Mouse (Mus musculus) midbrain, embryonic 12.5 days (tissue): ENCODE data around the gene Tmem8b. TPM values are rescaled to one million over a fixed set of nuclear protein-coding genes. Genes with fewer than 3 reads are reported as not detected.
A peak's percentile ranks its signal among the peaks of the same experiment; 100 is the strongest.

ENCODE experiments used
- ATAC-seq: fragments of 200-750 bp; cut with Nextera tagmentation; 2 replicates; pipeline ENCODE4 v1.8.0; 2017; ENCODE audit warnings: low read depth, moderate TSS enrichment, moderate library complexity; ENCODE audit not compliant: low FRiP score
- H3K27ac ChIP-seq: fragments of 300-500 bp; sonication (generic); replicated peaks from 2 replicates; pipeline ENCODE4 v1.5.1; 2016; ENCODE audit warnings: mild to moderate bottlenecking
- H3K27me3 ChIP-seq: fragments of 300-500 bp; sonication (generic); 2 replicates; pipeline ENCODE4 v1.6.1; 2016; ENCODE audit warnings: mild to moderate bottlenecking
- H3K36me3 ChIP-seq: fragments of 300-500 bp; sonication (generic); 2 replicates; pipeline ENCODE4 v1.6.1; 2016
- H3K4me1 ChIP-seq: fragments of 300-500 bp; sonication (generic); 2 replicates; pipeline ENCODE4 v1.6.1; 2016
- H3K4me2 ChIP-seq: fragments of 300-500 bp; sonication (generic); replicated peaks from 2 replicates; pipeline ENCODE4 v1.6.1; 2016; ENCODE audit warnings: mild to moderate bottlenecking, moderate library complexity
- H3K4me3 ChIP-seq: fragments of 300-500 bp; sonication (generic); 2 replicates; pipeline ENCODE4 v1.5.1; 2016; ENCODE audit warnings: mild to moderate bottlenecking
- H3K9ac ChIP-seq: fragments of 300-500 bp; sonication (generic); replicated peaks from 2 replicates; pipeline ENCODE4 v1.6.1; 2016; ENCODE audit warnings: mild to moderate bottlenecking, moderate library complexity
- H3K9me3 ChIP-seq: fragments of 300-500 bp; sonication (generic); 2 replicates; pipeline ENCODE4 v1.6.1; 2016; ENCODE audit warnings: mild to moderate bottlenecking
- WGBS: fragments of 180-500 bp; shearing (Covaris S2); methylation state at CpG from one replicate; pipeline ENCODE4 v1.1.7; 2016; 5-methylcytosine and 5-hydroxymethylcytosine counted together
- polyA plus RNA-seq: library from polyadenylated mRNA; unstranded; fragments of >200 nt; fragmentation: Nextera tagmentation; extraction: Ambion mirVana; gene quantifications from 2 replicates; pipeline ENCODE4 v1.2.1, GENCODE M21; 2016

Gene Tmem8b
- polyA plus RNA-seq: 11.9 and 14.7 TPM in 2 replicates

DNA sequence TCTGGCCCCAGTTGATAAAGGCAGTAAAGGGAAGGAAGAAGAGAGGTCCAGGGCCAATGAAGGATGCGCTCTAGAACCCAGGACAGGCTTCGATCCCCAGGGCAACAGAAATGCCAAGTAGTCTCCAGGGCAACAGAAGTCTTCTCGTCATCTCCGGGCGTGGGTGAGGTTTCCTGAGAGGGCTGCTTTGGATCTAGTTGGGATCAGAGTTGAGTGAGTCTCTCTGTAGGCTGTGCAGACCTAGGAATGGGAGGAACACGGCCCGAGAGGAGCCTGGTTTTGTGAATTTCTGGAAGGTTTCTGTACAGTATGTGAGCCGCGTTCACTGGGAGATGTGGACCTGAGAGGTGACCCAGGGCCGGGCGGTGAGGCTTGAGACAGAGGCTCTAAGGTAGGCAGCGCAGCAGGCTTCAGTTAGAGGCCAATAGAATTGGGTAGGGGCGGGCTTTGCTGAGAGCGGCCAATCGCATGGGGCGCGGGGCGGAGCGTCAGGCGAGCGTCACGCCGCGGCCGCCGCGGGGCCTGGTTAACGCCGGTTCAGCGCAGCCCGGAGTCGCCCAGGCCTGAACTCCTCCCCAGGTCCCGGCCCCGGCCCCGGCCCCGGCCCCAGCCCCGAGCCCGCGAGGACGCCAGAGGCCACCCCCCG is at the start of gene Tmem8b, which contains the start of gene Fam221b:
Gene Tmem8b (plus strand): TSS at position 190 of the 646 bp plus-strand sequence.
Gene Fam221b (minus strand): TSS at position 364 of the 646 bp plus-strand sequence.
- WGBS: 1% methylated on average over 41 of the region's 41 CpGs
- peaks cover 32% of the 10 kb centered on the region for H3K27me3 ChIP-seq
- H3K4me1 ChIP-seq: peaks cover 39% of the 10 kb centered on the region
- ATAC-seq: peak; percentile 95
- H3K9me3 ChIP-seq: no peaks in the 10 kb centered on the region
- H3K4me3 ChIP-seq: peak within 1 kb of the TSS; percentile 79
- H3K4me2 ChIP-seq: peak within 1 kb of the TSS; percentile 72
- peak within 1 kb of the TSS; percentile 88 for H3K9ac ChIP-seq
- H3K27ac ChIP-seq: peak within 1 kb of the TSS; percentile 70
- H3K36me3 ChIP-seq: peaks cover under 1% of the 10 kb centered on the region; the same call in 1 of the 2 replicates

DNA sequence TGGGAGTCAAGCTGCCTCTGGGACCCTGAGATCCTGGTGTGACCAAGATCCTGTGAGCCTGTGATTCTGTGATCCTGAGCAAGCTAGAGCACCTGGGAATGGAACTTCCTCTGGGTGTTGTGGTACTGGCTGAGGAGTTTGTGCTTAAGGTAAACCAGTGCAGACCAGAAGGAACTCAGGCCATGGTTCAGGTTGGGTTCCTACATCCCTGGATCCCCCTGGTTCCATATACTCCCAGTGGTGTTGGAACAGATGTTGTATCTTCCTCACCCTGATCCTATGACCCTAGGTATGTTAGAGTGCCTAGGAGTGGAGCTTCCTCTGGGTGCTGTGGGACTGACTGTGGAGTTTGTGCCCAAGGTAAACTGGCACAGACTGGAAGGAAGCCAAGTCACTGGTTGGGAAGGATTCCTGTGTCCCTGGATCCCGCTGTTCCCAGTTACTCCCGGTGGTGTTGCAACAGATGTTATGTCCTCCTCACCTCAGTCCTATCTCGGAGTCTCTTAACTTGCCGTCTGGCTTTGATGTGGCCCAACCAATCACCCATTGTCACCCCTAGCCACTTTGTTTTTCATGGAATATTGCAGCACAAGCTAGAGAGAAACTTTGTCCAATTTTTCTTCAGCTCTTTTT is 48.5 kb upstream of the Tmem8b start:
- Histone ChIP-seq H3K27ac (no peak overlapping the region), H3K9me3 (peaks cover 9% of the 10 kb centered on the region; the same call in 1 of the 2 replicates), H3K4me1 (no peaks in the 10 kb centered on the region), H3K4me2 (no peak overlapping the region), H3K4me3 (no peak overlapping the region), H3K9ac (no peak overlapping the region), H3K36me3 (no peaks in the 10 kb centered on the region), H3K27me3 (no peaks in the 10 kb centered on the region; the same call in 1 of the 2 replicates)
- no peak for ATAC-seq
- WGBS: 83% methylated on average over 4 of the region's 4 CpGs

DNA sequence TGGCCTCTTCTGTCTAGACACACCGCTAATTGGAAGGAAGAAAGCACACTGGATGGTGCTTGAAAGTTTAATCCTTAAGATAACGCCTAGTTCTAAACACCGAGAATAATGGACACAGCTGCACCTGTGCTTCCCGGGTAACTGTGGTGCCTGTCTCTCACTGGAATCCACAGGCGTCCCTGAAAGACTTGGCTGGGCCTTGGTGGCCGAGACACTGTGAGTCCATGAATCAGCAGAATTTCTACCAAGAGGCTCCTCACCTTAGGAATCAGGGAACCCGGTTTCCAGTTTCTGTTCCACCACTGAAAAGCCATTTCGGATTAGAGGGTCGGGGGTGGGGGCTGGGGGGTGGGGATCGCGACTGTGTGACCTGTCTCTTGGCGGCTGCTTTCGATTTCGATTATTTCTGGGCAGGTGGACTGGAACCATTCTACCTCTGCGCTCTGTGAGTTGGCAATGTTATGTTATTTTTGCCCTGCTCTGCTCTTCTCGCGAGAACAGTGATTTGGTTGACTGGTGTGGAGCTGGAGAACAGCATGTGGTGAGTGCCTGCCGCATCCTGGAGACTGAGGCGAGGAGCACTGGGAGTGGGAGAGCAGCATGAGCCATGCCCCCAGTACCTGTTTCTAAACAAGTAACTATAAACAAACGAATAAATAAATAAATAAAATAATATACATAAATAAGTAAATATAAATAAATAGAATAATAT is 39.5 kb upstream of the Tmem8b start:
- ATAC-seq: no peak
- Histone ChIP-seq H3K4me2 (peak overlapping the region; percentile 27), H3K9ac (no peak overlapping the region)

DNA sequence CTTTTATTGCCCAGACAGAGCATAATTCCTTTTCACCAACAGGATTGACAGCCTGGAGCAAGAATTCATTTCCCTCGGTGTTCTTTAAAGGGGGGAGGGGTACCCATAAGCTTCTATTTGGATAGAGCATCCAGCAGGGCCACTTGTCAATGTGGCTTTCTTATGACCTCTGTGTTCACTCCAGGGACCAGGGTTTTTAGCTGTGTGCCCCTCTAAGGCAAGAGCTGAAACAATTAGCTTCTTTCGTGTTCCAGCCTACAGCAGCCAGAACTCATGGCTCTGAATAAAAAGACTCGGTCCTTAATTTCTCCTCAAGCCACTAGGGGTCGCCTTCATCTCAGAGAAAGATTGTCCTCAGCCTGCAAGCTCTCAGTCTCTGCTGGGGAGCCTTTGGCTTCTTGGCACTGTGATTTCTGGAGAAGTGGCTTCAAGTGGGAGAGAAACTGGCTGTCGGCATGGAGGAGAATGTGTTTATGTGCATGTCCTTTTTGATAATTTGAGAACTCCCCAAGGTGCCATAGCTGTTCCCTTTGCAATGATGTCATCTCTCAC is 38.7 kb upstream of the Tmem8b start:
- ATAC-seq: peak; percentile 62

More for the DNA sequence above, 39.5 kb upstream of the Tmem8b start:
- WGBS: 38% methylated on average over 20 of the region's 20 CpGs
- Histone ChIP-seq H3K4me3 (no peak overlapping the region), H3K36me3 (no peaks in the 10 kb centered on the region), H3K9me3 (peaks cover 15% of the 10 kb centered on the region; the same call in 1 of the 2 replicates), H3K27ac (no peak overlapping the region), H3K27me3 (peaks cover 23% of the 10 kb centered on the region), H3K4me1 (peaks cover 31% of the 10 kb centered on the region)

DNA sequence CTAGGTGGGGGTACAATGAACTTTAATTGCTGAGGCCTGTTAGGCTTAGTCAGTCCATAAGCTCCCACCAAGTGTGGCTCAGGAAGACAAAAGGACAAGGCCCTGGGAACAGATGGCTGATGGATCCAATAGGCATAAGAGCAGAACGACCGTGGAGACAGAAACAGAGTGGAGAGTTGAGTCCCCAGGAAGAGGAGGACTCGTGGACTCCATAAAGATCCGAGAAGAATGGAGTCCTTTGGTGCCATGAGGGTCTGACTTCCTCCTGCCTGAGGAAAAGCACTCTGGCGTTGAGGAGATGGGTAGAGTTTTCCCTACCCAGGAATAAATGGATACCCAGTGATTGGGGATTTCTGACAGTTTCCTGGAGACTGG is 38.1 kb upstream of the Tmem8b start:
- peak overlapping the region; percentile 80 for H3K4me2 ChIP-seq
- peaks cover 3% of the 10 kb centered on the region; the same call in 1 of the 2 replicates for H3K9me3 ChIP-seq
- H3K27ac ChIP-seq: peak overlapping the region; percentile 86
- no peak overlapping the region for H3K9ac ChIP-seq
- H3K4me3 ChIP-seq: peak overlapping the region; percentile 68
- WGBS: 16% methylated on average over 5 of the region's 5 CpGs
- peaks cover 34% of the 10 kb centered on the region for H3K4me1 ChIP-seq
- no peaks in the 10 kb centered on the region for H3K36me3 ChIP-seq
- H3K27me3 ChIP-seq: peaks cover 23% of the 10 kb centered on the region
- peak; percentile 39; the same call in 1 of the 2 replicates for ATAC-seq

More for the DNA sequence above, 38.7 kb upstream of the Tmem8b start:
- H3K36me3 ChIP-seq: no peaks in the 10 kb centered on the region
- WGBS: 1% methylated on average over 5 of the region's 5 CpGs
- H3K27me3 ChIP-seq: peaks cover 23% of the 10 kb centered on the region
- no peak overlapping the region for H3K4me3 ChIP-seq
- peaks cover 8% of the 10 kb centered on the region; the same call in 1 of the 2 replicates for H3K9me3 ChIP-seq
- peak overlapping the region; percentile 80 for H3K4me2 ChIP-seq
- peak overlapping the region; percentile 86 for H3K27ac ChIP-seq
- H3K9ac ChIP-seq: no peak overlapping the region
- H3K4me1 ChIP-seq: peaks cover 33% of the 10 kb centered on the region

DNA sequence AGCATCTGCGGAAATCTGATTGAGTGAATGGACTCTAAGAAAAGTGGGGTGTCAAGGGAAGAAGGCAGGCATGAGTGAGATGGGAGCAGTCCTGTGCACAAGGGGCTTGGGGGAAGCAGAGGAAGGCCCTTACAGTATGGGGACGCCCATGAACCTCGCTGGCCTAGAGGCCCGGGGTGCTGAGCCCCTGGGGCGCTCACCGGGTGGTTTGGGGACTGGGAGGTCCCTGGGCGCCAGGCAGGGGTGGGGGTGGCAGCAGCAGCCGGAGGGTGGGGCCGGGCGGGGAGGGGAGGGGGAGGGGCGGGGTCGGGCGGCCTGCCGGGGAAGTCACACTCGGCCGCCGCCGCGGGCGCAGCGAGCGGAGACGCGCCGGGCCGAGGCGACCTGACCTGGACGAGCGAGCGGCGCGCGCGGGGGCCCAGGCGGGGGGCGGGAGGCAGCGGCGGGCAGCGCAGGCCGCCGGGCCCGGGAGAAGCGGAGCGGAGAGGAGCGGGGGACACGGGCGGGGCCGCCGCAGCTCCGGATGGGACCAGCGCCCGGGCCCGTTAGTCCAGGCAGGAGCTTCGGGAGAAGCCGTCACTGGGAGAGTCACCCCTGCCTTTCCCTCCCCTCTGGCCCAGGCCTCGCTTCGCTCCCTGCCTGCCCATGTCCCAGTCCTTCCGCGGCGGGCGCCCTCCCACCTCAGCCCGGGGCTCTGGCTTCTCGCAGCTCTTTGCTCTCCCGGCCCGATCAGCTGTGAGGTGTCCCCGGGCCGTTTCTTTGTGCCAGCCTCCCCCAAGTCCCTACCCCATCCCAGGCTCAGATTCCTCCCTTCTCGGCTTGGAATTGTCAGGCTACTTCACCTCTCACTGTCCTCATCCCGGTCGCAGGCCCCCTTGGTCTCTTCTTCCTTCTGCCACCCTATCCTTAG is 37.5 kb upstream of the Tmem8b start, which contains the start of gene Npr2:
Gene Npr2 (plus strand): TSS at position 890 of the 910 bp plus-strand sequence.
- ATAC-seq: peak; percentile 53
- Histone ChIP-seq H3K9ac (peak within 1 kb of the TSS; percentile 90), H3K27me3 (peaks cover 23% of the 10 kb centered on the region), H3K4me3 (peak within 1 kb of the TSS; percentile 68), H3K4me2 (peak within 1 kb of the TSS; percentile 80), H3K9me3 (0 out of 2 replicates have a peak, but pooled peaks cover under 1% of the 10 kb centered on the region), H3K27ac (peak within 1 kb of the TSS; percentile 86), H3K36me3 (no peaks in the 10 kb centered on the region), H3K4me1 (peaks cover 34% of the 10 kb centered on the region)
- under 1% methylated on average over 31 of the region's 70 CpGs for WGBS

DNA sequence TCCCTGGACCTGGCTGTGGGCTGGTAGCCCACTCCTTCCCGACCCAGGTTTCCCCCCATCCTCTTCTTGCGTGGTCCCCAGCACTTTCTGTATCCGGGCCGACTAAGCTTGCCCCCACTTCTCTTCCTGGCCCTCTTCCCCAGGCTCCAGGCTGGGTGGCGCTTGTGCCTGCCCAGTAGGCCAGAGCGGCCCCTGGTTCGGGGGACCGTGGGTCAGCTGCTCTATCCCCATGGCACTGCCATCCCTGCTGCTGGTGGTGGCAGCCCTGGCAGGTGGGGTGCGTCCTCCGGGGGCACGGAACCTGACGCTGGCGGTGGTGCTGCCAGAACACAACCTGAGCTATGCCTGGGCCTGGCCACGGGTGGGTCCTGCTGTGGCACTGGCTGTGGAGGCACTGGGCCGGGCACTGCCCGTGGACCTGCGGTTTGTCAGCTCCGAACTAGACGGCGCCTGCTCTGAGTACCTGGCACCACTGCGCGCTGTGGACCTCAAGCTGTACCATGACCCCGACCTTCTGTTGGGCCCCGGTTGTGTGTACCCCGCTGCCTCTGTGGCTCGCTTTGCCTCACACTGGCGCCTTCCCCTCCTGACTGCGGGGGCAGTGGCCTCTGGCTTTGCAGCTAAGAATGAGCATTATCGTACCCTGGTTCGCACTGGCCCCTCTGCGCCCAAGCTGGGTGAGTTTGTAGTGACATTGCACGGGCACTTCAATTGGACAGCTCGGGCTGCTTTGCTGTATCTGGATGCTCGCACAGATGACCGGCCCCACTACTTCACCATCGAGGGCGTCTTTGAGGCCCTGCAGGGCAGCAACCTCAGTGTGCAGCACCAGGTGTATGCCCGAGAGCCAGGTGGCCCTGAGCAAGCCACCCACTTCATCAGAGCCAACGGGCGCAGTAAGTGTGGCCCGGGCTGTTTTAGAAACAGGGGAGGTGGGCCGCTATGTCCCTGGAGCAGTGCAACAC is 36.5 kb upstream of the Tmem8b start:
- H3K9ac ChIP-seq: peak overlapping the region; percentile 90
- H3K27ac ChIP-seq: peak overlapping the region; percentile 86
- no peaks in the 10 kb centered on the region for H3K36me3 ChIP-seq
- peaks cover 34% of the 10 kb centered on the region for H3K4me1 ChIP-seq
- peaks cover 23% of the 10 kb centered on the region for H3K27me3 ChIP-seq
- ATAC-seq: no peak
- 44% methylated on average over 42 of the region's 42 CpGs for WGBS
- H3K9me3 ChIP-seq: no peaks in the 10 kb centered on the region
- peak overlapping the region; percentile 80 for H3K4me2 ChIP-seq
- H3K4me3 ChIP-seq: peak overlapping the region; percentile 68

DNA sequence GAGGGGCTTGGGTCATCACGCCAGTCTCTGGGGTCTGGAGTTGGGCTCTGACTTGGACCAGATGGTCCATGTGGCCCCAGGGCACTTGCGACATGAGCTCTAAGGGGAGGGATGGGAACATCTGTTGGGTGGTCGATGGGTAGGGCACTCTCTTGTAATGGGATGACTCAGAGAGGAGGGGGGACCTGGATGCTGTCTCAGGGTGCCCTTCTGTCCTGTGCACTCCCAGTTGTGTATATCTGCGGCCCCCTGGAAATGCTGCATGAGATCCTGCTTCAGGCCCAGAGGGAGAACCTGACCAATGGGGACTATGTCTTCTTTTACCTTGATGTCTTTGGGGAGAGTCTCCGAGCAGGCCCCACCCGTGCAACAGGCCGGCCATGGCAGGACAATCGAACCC is 35.5 kb upstream of the Tmem8b start:
- Histone ChIP-seq H3K9me3 (no peaks in the 10 kb centered on the region), H3K4me1 (peaks cover 34% of the 10 kb centered on the region), H3K4me3 (no peak overlapping the region), H3K36me3 (no peaks in the 10 kb centered on the region), H3K27ac (0 out of 2 replicates have a peak overlapping the region, but pooled peaks have one; percentile 10), H3K4me2 (peak overlapping the region; percentile 80), H3K27me3 (peaks cover 20% of the 10 kb centered on the region), H3K9ac (no peak overlapping the region)
- ATAC-seq: no peak
- WGBS: 79% methylated on average over 8 of the region's 8 CpGs

DNA sequence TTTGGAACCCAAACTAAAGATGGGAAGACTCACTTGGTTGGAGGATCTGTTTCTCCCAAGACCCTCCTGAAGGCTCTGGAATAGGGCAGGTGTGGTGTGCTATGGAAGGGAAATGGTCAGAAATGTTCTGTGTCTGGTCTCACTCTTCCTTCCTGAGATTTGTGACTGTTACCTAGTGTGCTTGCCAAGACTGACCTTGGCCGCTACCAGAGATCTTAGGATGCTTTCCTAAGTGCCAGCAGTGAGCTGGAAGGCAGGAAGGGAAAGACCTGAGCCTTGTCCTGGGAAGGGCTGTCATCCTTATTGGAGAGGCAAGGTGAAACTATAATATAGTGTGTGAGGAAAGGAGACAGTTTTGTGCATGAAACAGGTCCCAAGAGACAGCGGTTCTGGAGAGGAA is 35.0 kb upstream of the Tmem8b start:
- H3K4me2 ChIP-seq: peak overlapping the region; percentile 80
- no peaks in the 10 kb centered on the region for H3K36me3 ChIP-seq
- peaks cover 16% of the 10 kb centered on the region for H3K27me3 ChIP-seq
- no peak overlapping the region for H3K9ac ChIP-seq
- WGBS: 94% methylated on average over 2 of the region's 2 CpGs
- ATAC-seq: no peak
- H3K4me1 ChIP-seq: peaks cover 34% of the 10 kb centered on the region
- H3K27ac ChIP-seq: 0 out of 2 replicates have a peak overlapping the region, but pooled peaks have one; percentile 5
- H3K4me3 ChIP-seq: no peak overlapping the region
- H3K9me3 ChIP-seq: no peaks in the 10 kb centered on the region
